Mouse (Mus musculus): Measurements from ENCODE around the gene Ogfod1.

Gene Ogfod1

DNA sequence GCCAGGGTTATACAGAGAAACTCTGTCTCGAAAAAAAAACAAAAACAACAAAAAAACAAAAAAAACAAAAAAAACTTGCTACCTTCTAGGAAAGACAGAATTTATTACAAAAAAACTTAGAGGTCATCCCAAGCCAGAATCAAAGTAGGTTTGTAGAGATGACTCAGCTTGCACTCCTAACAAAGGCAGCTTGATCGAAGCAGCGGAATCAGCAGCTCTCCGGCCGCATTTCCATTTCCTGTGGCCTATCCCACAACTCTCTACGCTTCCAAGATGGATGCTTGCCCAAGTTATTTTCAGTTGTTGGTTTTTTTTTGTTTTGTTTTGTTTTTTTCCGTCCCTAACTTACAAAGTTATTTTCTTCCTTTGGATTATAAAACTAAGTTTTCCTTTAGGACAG lies 31.8 kb downstream of the Ogfod1 start:
- in situ Hi-C loops (cut with MboI, MseI) = no loop called here

DNA sequence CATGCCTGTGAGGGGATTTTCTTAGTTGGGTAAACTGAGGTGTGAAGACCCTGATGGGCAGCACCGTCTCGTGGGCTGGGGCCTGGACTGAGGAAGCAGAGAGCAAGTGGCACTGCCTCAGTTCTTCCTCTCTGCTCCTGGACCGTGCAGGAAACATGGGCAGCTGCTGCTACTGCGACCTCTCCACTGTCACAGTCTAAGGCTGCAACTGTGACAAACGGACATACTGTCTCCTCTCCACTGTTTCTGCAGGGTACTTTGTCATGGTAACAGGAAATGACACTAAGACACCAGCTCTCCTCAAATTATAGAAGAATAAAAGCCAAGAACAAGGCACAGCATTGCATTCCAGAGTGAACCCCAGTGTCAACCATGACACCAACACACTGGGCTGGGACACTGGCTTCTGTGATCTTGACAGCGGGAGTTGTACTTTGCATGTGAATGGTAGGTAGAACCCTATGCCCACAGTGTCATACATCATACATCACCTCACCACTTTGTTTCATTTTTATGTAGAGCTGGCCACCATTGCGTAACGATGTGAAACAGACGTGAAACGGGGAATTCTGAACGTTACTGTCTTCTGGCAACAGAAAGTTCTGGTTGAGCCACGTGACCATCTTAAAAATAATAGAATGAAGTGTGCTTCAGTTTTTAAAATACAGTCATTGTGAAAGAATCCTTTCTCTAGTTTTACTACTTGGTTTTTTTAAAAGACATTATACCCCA lies 39.6 kb downstream of the Ogfod1 start:
- in situ Hi-C loops (cut with MboI, MseI) = no loop called here

DNA sequence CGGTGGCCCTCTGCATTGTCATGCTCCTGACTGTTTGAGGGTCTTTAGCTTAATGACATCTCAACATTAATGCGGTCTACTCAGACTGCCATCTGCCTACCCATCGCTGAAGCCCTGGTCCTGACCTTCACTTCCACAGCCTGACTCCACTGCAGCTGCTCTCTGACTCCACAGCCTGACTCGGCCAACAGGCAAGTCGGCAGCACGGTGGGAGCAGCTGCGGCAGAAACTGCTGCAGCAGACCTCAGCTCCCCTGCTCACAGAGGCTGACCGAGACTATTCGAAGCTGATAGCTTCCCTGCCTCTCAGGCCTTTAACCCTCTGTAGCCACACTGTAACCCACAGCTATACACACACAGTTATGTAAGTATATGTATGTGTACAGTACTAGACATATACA lies 51.0 kb downstream of the Ogfod1 start:
- in situ Hi-C loops (cut with MboI, MseI) = no loop called here

DNA sequence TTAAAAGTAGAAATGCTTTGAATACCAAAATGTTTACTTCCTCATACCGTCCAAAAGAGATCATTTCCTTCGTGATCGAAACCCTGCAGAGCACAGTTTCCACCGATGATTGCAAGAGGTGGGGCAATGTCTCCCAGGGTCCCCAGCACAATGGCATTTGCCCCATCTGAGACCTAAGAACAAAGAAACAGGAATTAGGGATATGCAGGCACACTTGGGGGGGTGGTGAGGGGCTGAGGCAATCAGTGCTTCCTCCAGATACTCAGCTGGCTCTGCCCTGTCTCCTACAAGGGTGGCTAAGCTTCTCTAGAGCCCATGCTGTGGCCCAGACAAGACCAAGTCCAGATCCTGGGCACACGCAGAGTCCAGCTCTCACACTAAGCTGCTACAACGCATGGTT lies 52.7 kb downstream of the Ogfod1 start:
- in situ Hi-C loops (cut with MboI, MseI) = no loop called here

DNA sequence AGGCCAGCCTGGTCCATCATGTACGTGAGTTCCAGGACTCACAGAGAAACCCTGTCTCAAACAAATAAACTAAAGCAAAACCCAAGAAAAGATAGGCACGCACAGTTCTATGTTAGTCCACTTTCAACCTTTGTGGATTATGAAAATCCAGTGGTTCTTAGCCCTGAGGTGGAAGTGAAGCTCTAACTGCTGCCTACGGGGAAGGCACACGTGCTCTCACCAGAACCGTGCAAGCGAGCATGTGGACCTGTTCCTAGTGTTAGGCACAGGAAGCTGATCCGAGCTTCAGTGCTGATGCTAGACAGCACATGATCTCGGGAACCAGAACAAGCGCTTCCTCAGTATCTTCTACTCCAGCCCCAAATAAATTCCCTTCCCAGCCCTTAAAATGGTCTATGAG lies 55.9 kb downstream of the Ogfod1 start:
- in situ Hi-C loops (cut with MboI, MseI) = no loop called here

DNA sequence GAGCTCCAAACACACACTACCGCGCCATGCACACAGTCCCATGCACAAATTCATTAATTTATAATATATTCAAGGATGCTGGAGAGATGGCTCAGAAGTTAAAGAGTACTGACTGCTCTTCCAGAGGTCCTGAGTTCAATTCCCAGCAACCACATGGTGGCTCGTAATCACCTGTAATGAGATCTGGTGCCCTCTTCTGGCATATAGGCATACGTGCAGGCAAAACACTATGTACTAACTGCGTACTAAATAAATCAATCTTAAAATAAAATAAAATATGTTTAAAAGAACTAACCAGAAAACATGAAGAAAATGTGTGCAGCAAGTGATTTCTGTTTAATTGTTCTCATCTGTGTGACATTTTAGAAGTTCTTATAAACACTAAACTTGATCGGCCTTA lies 57.3 kb downstream of the Ogfod1 start:
- in situ Hi-C loops (cut with MboI, MseI) = no loop called here

DNA sequence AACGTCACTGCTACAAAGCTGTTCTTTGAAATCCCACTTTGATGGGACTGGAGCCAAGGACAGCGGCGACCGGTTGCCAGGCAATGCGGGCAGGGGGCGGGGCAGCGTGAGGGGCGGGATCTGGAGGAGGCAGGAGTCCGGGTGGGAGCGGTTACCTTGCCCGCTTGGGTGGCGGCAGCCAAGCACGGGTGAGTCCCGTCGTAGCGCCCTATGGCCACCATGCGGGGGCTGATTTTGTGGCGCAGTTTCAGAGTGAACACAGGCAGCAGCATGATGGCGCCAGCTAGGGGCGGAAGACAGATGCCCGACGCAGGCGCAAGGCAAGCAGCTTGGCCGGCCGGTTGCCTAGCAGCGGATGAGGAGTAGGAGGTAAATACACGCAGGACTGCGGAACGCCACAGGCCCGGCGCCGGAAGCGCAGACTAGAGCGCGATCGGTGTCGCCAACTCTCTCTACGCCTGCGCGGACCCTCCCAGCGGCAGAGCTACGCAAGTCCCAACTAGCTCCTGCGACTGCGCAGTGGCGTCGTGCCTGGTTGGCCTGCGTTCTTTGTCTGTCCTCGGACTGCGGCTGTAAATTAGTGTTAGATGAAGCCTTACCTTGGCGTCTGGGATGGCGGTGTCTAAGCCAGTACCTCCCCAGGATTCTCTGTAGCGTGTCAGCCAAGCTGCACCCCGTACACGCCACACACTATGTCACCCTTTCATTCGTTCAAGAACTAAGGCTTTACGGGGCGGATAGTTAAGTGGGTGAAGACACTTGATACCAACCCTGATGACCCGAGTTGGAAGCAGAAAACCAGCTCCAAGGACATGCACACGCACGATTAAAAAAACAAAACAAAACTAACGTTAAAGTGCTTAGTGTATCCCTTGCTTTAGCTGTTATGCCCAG lies 61.3 kb downstream of the Ogfod1 start, which contains the start of gene Bbs2:
Bbs2 (minus strand) TSS at position 848 of the 894 bp plus-strand sequence.
- in situ Hi-C loops (cut with MboI, MseI) = no loop called here

DNA sequence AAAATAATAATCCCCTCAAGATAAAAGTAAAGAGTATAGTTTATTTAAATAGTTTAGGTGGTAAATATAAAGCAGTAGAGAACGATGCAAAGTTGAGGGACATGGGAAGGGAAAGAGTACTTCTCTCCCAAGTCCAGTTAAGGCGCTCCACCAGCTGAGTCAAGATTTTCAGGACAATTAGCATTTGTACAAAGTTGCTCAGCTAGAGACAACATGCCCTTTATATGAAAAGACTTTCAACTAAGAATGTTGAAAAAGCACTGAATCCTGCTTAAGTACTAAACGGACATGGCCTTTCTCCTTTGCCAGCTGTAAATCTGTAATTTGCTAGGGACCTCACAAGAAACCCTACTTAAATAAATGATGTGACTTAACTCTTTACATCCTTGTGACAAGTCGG lies 62.0 kb downstream of the Ogfod1 start:
- in situ Hi-C loops (cut with MboI, MseI) = no loop called here

DNA sequence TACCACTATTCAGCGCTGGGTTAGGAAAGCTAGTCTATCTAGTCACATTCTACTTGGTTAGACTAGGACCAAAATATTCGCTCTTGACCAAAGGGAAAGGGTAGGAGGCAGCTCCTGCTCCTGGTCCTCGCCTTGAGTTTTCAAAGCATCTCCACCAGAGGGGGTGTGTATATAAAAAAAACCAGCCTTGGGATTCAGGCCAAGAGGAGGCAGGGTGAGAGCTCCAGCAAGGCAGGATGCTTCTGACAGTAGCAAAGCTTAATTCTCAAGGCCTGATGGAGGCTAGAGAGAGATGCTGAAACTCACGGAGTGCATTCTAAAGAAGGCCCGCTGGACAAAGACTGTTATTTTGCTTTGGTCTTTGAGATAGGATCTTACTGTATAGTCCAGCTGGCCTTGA lies 67.1 kb downstream of the Ogfod1 start:
- in situ Hi-C loops (cut with MboI, MseI) = loop anchor here (5.0 kb wide), 2 partner anchors 73 to 98 kb away; partner anchors contain the start of gene Mt1

DNA sequence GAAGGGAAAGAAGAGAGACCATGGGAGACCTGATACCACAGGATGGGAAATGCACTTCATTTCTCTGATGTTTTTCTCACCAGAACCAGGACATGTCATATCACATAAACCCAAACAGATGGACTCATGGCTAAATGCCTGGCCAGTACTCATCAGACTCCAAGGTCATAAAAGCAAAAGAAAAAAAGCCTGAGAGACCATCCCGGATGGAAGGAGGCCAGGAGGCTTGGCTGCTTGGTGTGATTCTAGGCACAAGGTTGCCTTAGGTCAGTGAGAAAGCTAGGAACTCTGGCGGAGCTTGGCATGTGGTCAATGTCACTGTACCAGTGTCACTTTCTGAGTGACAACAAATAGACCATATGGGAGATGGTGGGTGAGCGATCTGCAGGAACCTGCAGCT lies 70.9 kb downstream of the Ogfod1 start:
- in situ Hi-C loops (cut with MboI, MseI) = no loop called here

DNA sequence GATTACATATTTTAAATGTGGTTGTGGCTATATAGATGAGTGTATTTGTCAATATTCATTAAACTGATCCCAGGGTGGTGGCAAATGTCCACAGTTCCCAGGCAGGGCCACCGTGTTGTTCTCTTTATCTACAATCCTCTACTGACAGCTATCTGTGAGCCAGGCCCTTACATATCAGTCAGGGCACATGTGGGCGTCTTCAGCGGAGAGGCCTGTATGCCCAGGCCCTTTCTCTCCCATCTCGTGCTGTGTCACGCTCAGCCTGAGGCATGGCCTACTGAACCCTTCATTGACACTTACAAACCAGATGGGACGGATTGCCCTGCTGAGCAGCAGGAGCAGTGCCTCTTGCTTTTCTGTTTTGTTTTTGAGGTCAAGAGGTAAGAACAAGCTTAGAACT lies 72.4 kb downstream of the Ogfod1 start:
- in situ Hi-C loops (cut with MboI, MseI) = no loop called here

DNA sequence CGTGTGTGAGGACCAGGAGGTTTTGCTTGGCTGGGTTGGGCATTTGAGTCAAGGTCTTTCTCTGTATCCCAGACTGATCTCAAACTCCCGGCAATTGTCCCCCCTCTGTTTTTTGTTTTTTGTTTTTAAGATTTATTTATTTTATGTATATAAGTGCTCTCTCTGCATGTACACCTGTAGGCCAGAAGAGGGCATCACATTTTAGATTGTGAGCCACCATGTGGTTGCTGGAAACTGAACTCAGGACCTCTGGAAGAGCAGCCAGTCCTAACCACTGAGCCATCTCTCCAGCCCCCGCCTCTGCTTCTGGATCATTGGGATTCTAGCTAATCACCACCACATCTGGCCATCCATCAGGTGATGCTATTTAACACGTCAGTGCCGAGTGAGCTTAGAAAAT lies 72.8 kb downstream of the Ogfod1 start:
- in situ Hi-C loops (cut with MboI, MseI) = no loop called here

DNA sequence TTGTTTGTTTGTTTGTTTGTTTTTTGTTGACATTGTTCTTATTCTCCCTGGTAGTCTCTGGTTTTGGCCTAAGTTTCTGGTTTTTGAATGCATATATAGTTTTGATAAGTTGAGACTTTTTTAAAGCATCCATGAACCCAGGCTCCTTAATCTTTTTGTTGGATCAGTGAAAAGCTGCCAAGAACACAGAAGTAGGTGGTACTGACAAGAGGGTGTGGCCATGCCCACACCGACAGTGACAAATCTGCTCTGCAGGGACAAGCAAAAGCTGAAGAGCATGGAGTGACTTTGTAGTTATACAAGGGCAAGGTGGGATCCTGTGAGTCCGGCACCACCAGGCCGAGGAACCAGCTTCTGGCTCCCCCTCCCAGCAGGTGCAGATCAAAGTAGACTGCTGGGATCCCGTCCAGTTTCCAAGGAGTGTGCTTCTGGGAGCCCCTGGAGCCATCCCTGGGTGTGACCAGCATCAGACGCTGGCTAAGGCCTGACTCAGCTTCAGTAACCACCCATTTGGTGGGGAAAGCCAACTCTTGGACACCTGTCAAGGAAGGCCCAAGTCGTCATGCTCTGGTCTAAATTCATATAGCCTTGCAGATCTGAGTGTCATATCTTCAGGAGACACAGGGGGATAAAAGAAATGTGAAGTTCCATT lies 73.7 kb downstream of the Ogfod1 start:
- in situ Hi-C loops (cut with MboI, MseI) = no loop called here

DNA sequence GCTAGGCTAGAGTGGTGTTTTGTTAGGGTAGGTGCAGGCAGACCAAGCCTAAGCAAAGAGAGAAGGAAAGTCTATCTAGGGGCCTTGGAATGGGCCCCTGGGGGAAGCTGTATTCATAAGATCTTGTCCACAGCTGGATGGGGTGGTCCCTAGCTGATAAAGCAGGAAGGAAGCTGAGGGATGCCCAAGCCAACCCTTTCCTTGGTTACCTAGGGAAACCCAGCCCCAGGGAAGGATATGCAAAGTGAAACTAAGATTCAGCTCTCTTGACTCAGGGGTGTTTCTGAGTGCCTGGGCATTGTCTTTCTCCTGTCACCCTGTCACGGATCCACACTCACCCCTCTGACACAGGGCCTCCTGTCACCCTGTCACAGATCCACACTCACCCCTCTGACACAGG lies 76.4 kb downstream of the Ogfod1 start:
- in situ Hi-C loops (cut with MboI, MseI) = no loop called here

DNA sequence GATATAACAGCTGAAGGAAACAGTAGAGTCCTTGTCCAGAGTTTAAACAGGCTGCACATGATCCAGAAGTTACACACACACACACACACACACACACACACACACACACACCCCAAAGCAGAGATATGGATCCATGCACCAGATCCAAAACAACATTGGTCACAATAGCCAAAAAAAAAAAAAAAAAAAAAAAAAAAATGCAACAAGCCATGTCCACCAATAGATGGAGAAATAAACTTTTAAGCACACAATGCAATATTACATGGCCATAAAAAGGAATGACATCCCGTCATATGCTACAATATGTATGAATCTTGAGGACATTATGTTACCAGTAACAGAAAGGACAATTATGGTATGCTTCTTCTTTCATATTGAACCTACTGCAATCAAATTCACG lies 77.0 kb downstream of the Ogfod1 start:
- in situ Hi-C loops (cut with MboI, MseI) = no loop called here
